Mouse (Mus musculus): ENCODE data around the gene Dlg2.

- TF ChIP-seq CTCF (conservative IDR thresholded peaks at IDR 0.05; ENCODE audit: low read length) (no peak), NANOG (IDR thresholded peaks at IDR 0.05; ENCODE audit: borderline replicate concordance, low read length) (no peak), POU5F1 (IDR thresholded peaks at IDR 0.05; ENCODE audit: borderline replicate concordance, low read length) (no peak)
These were observed 1091.0 kb downstream of the Dlg2 start for GRCm38 (mm10) chr7:91567423-91567822.
